Mouse (Mus musculus) forelimb bud, embryonic 11.5 days (tissue): Measurements from ENCODE around the gene Birc7.

Source experiments
- DNase-seq: peaks from one replicate; pipeline ENCODE4 v3.0.0-alpha.2; 2012; ENCODE audit warnings: low read depth, low spot score

Gene Birc7

DNA sequence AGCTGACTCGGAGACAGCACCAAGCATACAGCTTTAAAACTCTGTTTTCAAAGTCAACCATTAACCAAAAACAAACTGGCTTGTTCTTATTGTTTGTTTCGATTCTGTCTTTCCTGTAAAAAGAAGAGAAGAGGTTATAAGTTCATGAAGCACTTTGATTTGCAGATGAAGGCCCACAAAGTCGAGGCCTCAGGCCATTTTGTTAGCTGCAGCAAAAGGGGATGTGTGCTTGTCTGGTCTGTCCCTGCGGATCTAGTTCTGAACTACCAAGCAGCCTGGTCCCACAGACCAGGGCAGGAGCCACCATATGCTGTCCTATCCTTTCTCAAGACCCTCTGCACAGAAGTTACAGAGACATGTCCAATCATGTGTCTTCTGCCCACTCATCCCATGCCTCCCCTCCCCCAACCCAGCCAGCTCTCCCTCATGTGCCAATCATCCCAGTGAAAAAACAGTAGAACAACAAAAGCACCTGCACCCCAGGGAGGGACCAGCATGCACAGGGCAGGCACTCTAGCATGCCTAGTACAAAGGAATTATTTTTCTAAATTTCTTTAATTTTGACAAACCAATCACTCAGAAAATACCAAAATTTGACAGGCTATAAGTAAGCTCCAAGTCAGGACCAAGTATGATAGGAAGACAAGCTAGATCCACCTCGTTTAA is 23.1 kb upstream of the Birc7 start:
- no peak for DNase-seq

DNA sequence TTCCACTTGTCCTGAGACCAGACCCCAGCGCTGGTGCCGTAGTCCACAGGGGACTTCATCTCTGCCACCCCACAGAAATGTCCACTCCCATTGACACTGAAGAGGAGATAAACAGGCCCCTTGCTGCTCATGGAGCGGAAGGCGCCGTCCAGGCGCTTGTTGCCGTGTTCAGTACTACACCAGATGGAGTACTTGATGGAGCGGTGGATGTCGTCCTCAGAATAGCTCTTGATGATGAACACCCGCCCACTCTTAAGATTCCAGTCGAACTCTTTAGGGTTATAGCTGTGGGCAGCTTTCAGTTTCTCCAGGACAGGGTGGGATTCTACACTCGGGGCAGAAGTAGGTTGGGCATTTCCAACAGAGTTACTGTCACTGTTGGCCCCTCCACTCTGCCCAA is 17.9 kb upstream of the Birc7 start:
- DNase-seq = no peak

DNA sequence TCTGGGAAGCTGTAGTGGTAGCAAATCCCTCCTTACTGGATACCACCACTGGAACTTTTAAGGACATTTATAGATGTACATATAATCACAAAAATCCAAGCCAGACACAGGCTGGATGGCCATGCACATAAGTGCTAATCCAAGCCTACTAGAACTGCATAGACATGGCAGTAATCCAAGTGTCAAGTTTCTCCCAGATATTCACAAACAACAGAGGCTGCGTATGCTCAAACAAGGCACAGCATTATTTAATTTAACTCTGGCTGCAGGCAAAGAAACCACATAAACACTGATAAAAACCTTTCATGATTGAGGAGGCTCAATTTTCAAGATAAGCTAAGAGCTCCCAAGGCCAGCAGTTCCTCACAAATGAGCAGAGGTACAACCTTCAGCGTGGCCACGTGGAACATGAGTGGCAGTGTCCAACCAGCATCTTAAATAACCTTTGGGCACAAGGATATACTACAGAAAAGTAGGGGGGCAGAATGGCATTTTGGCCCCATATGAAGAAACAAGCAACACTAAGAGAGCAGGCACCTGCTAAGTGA is 12.9 kb upstream of the Birc7 start:
- DNase-seq = no peak

DNA sequence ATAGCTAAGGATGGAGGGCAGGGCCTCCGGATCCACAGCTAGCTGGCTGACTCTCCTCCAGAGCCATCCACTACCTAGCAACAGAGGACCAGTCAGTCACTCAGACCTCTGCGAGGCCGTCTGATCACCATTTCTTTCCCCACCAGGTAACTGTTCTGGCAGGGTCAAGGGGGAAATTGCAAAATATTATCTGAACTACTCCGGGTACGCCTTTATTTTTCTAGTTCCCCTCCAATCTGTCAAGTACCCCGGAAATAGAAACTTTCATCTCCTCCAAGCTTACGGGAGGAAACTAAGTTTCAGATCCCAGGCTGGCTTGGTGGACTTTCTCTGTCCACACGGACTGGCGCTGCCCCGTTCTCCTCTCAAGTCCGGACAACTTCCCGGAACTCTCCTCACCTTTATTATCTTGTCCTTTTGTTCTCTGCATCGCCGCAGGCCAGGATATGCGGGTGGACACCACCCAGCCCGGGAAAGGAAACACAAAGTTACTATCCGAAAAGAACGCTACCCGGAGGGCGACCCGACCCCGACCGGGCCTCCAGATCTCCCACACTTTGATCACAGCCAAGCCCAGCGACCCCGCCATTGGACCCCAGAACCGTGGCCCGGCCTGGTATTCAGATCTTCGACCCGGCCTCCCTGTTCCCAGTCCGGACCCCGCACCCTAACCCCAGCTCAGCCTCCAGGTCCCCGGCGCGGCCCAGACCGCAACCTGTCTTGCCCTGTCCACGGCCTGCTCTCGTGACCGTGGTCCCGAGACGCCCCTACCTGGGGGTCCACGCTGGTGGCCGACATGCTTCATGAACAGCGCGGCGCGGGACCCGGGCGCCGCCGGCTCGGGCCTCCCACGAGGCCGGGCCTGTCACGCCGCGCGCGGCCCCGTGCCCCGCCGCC is 8.7 kb upstream of the Birc7 start:
- no peak for DNase-seq

DNA sequence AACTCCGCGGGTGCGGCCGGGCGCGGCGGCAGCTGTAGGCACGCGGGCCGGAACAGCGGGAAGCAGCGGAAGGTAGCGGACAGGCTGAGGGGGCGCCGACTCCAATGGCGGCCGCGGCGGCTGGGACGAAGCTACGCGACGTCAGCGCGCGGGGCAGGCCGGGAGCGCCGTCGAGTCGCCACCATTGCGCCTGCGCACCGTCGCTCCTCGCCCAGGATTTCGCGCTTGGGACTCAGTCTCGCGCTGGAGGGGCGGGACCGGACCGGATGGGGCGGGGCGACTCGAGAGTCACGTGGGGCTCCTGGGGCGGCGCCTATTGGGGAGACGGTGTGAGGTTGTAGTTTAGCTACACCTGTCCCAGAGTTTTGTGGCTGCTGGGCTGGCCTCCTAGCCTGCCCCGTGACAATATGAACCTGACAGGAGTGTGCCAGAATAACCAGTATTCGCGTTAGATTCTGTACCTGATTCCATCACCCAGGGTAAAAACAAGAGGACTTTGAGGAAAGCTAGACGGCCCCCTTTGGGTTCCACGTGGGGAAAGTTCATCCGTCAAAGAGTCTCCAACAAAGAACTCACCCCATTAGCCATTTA is 7.9 kb upstream of the Birc7 start, which contains the start of gene Ythdf1:
Ythdf1 (minus strand) TSS at position 140 of the 591 bp plus-strand sequence.
- peak; percentile 96 for DNase-seq

DNA sequence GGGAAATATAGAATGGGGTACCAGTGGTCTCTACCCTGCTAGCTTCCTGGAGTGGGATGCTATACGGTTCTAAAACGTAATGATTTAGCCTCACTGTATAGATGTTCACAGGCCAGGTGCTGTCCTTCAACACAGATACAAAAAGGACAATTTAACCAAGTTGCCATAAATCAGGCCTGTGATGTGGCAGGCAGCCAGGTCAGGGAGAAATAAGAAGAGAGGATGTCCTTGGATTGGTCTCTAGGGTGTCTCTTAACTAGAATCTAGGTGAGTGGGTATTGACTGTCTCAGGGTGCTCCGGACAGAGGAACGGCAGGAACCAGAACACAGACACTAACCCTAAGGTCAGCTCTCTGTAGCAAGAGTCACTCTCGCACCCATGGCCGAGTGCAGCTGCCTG is 6.1 kb upstream of the Birc7 start:
- no peak for DNase-seq

DNA sequence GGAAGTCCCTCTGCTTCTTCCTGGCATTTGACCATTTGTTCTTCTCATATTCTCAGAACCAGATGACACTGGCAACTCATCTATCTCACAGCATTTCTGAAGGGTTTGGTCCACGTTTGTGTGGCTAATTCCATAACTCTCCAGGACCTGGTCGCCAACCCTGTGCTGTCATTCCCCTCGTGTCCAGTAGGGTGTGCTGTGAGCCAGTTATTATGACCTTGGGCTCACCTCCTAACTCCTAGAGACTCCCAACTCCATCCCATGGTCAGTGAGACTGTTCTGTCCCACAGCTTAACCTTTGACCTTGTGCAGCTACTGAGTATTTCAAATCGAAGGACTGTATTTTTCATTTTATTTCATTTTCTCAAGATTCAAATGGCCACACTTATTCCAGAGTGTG is 3.6 kb upstream of the Birc7 start:
- DNase-seq = peak; percentile 72

DNA sequence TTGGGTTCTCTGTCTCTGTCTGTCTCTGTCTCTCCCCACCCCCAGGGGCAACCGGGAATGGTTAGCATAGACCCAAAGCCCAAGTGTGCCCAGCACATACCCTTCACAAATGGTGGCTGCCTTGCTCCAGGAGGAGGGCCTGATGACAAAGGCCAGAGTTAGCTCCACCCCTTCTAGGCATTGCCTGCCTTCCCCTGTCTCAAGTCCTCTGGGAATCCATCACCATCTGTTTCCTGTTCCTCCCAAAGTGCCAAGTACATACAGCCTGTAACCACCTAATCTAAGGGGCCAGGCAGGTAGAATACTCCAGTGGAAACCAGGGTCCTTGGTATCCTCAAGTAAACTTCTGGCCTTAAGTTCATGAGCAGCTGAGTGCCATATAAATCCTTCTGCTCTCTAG is 3.6 kb downstream of the Birc7 start:
- no peak for DNase-seq

DNA sequence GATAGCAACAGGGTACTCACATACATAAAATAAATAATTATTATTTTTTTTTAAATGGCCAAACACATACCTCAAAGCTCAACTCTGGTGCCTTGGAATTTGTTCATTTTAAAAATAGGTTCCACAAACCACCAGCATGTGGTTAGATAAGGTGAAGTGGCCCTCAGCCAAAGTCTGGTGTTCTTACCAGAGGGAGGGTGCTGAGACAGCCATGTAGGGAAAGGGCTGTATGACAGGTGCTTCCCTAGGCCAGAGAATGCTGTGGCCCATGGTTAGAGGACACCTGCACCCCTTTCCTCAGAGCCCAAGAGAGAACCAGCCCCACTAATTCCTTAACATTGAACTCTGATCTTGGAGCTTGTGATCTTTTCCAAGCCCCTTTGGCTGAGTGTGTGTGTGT is 11.4 kb downstream of the Birc7 start:
- DNase-seq = no peak

DNA sequence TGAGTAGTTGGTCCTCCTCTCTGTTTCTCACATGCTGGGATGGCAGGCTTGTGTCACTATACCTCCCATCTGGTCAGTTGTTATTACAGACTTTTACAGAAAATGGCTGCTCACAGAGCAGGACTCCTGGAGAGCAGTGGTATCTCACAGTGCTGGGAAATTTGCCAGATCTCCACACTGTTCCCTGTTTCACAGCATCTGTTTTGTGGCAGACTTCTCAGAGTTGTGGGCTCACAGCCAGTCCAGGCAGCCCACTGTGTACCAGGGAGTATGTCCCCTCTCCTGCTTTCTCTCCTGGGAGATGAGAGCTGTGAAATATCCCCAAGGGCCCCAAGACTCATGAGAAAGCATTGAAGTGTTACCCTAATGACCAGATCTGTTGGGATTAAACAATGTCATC is 13.0 kb downstream of the Birc7 start:
- no peak for DNase-seq

DNA sequence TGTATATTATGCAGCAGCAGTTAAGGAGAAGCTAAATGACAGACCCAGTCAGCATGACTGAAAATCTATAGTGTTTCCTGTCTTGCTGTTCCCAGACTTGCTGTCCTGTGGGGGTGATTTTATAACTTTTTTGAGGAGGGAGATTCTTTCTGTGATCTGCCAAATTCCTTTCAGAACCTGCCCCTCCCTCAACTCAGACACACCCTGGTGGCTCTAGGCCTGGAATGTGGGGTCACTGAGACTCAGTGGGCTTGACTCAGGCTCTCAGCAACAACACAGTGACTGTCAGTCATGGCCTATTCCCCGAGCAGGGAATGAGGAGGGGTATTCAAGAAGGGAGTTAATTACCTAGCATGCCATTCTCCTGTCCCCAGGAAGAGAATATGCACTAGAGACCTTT is 21.1 kb downstream of the Birc7 start:
- DNase-seq = no peak

DNA sequence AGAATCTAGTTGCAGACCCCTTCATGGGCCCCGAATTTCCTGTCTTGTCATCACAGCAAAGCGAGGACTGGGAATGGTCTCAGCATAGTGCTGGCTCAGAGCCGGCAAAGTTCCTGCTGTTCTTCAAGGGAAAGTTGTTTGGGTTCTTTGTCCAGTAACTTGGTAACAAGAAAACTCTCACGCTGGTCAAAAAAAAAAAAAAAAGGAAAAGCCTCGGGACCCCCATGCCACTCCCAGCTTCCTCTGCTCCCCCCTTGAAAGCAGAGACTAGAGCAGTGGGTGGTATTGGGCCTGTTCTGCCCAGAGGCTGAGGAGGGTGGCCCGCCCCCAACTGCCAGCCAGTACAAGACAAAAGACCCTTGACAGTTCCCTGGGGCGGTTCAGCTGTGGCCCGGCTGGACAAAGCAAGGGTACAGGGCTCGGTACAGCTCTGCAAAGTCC is 23.9 kb downstream of the Birc7 start:
- DNase-seq = no peak

DNA sequence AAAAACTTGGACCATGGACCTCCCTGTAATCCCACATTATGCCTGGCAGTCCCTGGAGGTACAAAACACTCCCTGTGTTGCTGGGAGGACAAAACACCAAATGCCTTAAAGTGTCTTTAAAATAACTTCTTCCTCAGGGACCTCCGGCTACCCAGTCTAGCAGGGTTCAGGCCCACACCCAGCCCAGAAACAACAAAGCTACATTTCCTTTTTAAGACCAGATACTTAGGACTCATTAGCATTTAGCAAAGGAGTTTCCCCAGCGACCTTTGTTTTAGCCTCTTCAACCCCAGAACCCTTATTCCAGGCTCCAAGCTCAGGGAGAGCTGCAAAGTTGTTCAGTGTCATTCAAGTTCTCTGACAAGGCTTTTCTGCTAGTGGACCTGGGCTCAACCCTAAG is 24.8 kb downstream of the Birc7 start:
- no peak for DNase-seq

DNA sequence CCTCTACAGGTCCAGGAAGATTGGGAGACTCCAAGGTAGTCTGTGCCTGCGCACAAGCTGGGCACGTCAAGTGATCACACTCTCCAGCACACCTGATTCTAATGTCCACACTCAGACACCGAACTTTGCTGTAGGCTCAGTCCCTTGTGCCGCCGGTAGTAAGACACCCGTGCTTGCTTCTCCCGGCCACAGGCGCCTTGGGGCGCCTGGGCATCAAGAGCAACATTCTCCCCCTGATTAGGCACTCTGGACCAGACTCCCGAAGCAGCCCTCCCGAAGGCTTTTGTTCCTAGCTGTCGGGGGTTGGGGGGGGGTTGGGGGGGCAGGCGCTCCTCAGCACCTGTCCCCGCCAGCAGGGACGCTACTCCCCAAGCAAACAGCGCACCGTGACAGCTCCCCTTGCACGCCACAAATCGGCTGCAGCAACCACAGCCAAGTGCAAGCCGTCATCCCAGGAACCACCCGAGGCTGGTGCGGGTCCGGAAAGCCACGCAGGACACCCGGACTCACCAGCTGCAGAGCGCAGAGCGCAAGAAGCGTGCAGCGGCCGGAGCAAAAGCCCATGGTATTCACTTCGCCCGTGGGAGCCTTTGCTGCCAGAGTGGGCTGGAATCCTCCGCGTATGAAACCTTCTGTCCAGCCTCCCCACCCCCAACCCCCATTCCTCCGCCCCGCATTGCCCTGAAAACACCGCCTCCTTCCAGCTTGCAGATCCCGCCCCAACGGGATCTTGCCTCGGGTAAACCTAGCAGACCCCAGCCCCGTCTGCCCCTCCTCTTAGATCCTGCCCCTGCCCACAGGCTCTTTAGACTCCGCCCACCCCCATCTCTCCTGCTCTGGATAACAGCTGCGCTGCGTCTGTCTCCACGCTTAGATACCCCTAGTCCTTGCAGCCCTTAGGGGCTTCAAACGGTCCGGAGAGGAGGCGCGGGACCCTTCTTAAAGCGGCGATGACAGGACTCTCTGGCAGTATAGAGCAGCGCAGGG is 25.5 kb downstream of the Birc7 start, which contains the start of gene Nkain4:
Nkain4 (minus strand) TSS at position 639 of the 987 bp plus-strand sequence.
- peak; percentile 78 for DNase-seq

DNA sequence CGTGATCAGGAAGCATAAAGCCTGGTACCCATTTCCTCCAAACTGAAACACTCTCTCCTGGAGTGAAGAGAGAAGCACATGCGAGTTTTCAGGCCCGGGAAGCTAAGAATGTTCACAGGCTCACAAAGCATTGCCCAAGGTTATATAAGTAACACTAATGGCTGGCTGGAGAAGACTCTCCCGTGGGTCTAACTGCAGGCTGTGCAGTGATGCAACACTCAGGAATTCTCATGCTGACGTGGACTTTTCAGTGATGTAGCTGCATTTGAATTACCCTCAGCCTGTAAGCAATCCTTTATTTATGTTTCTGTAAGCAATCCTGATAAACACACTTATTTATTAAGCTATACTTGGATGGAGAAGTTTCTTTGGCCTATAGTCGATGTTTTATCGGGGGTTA is 30.8 kb downstream of the Birc7 start:
- no peak for DNase-seq

DNA sequence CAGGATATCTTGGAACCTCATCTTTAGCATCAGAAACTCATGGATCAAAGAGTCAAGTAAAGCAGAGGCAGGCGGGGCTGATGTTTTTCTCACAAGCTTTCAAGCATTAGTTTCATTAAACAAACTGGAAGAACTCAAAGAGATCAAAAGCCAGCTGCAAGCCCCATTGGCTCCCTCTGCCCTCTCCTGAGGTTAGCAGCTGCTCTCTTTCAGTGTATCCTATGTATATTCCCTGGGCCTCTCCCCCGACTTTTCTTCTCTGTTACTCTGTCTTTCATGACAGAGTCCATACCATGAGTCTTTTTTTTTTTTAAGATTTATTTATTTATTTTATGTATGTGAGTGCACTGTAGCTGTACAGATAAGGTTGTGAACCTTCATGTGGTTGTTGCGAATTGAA is 31.4 kb downstream of the Birc7 start:
- DNase-seq = no peak

DNA sequence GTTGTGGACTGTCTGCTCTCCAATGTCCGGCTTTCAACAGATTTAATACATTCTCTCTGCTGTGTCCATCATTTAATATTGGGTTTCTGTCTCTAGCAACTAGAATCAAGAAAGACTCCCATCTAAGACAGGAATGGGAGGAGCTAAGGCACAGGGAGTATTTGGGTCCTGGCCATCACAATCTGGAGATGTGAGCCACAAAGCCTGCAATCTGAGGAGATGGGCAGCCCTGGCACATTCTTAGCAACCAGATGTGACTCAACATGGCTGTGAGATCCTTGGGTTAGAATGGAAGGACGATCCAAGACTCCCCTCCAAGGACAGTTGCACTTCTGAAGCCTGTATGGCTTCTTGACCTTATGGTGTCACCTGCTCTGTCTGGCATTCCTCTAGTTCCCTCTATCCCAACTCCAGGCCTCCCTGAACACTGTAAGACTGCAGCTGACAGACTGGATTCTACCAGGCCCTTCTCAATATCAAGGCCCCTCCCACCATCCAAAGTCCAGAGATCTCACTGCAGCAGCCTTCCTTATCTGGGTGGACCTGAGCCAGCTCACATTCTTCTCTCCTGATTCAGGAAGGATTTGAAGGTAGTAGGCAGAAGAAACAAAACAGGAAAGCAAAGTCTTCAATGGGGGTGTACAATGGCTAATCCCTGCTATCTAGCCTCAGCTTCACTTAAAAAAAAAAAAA is 33.9 kb downstream of the Birc7 start:
- no peak for DNase-seq

DNA sequence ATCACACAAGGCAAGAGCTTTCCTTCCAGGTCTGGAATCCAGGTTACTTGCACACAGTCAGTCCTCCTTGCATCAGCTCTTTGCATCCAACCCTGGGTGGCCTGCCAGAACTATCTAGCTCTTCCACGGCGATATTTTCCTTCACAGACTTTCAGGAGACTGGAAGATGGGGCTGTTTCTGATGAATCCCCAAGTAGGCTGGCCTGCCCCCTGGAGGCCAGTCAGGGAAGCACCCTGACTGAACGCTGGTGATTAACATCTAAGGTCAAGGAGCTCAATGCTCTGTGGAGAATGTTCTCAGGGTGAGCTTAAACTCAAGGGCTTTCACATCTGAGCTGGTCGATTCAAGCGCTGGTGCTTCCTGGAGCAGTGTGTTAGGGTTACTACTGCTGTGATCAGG is 35.1 kb downstream of the Birc7 start:
- peak; percentile 76 for DNase-seq

DNA sequence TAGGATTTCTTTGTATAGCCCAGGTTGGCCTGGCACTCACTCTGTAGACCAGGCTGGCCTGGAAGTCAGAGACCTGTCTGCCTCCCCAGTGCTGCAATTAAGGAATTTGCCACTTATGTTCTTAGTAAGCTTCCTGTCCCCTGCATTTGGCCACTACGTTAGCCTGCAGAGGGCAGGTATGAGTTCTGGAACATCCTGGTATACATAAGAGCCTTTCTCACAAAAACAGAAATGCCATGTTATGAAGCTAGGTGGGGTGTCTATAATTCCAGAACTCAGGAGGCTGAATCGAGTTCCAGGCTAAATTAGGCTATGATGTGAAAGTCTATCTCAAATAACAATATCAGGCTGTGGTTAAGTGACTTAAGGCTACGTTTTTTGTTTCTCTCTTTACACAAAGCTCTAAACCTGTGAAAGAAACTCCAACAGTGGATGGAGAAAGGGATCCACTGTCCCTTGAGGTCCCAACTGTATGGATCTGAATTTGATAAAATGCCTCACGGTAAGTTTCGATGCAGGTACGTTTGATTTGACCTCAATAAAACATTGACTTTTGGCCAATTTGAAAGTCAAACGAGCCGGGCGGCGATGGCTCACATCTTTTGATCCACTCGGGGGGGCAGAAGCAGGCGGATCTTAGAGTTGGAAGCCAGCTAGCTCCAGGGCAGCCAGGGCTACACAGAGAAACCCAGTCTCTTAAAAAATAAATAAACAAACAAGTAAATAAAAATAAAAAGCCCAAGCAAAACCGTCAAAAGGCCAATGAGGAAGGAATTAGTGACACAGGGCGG is 37.5 kb downstream of the Birc7 start:
- DNase-seq = no peak
